Mouse (Mus musculus) stomach, postnatal 0 days (tissue): Measurements from ENCODE around the gene Cd151. TPM values are rescaled to one million over a fixed set of nuclear protein-coding genes. Genes with fewer than 3 reads are reported as not detected.

Experiments
- ATAC-seq: fragments of 200-750 bp; cut with Nextera tagmentation; 2 replicates; pipeline ENCODE4 v1.8.0; 2017; ENCODE audit not compliant: low FRiP score, low TSS enrichment
- DNase-seq: peaks from one replicate; pipeline ENCODE4 v3.0.0-alpha.2; 2016; ENCODE audit warnings: low spot score
- H3K27ac ChIP-seq: fragments of 300-500 bp; sonication (generic); replicated peaks from 2 replicates; pipeline ENCODE4 v1.5.1; 2014; ENCODE audit warnings: mild to moderate bottlenecking, control low read depth
- H3K27me3 ChIP-seq: fragments of 300-500 bp; sonication (generic); 2 replicates; pipeline ENCODE4 v1.6.1; 2014; ENCODE audit warnings: low read length; ENCODE audit not compliant: control insufficient read depth, insufficient read depth
- H3K36me3 ChIP-seq: fragments of 300-500 bp; sonication (generic); 2 replicates; pipeline ENCODE4 v1.6.1; 2014; ENCODE audit warnings: low read length, mixed read lengths; ENCODE audit not compliant: control insufficient read depth, insufficient read depth
- H3K4me1 ChIP-seq: fragments of 300-500 bp; sonication (generic); replicated peaks from 2 replicates; pipeline ENCODE4 v1.6.1; 2014; ENCODE audit warnings: antibody characterized with exemption; ENCODE audit not compliant: control insufficient read depth, insufficient read depth
- H3K4me2 ChIP-seq: fragments of 300-500 bp; sonication (generic); replicated peaks from 2 replicates; pipeline ENCODE4 v1.6.1; 2014; ENCODE audit warnings: low read depth, mild to moderate bottlenecking, control low read depth, moderate library complexity
- H3K4me3 ChIP-seq: fragments of 300-500 bp; sonication (generic); 2 replicates; pipeline ENCODE4 v1.5.1; 2014; ENCODE audit warnings: low read depth, low read length, control low read depth
- H3K9ac ChIP-seq: fragments of 300-500 bp; sonication (generic); 2 replicates; pipeline ENCODE4 v1.6.1; 2014; ENCODE audit warnings: mild to moderate bottlenecking, low read length, control low read depth, mixed read lengths
- H3K9me3 ChIP-seq: fragments of 300-500 bp; sonication (generic); 2 replicates; pipeline ENCODE4 v1.6.1; 2016; ENCODE audit warnings: low read length; ENCODE audit not compliant: control insufficient read depth
- CTCF ChIP-seq: IDR thresholded peaks from 2 replicates; pipeline ENCODE4 v1.5.1; 2016; ENCODE audit warnings: antibody characterized with exemption, low read depth, mild to moderate bottlenecking, moderate library complexity
- EP300 ChIP-seq: optimal IDR thresholded peaks from 2 replicates; pipeline ENCODE3; 2016; ENCODE audit warnings: antibody characterized with exemption
- WGBS: fragments of 180-500 bp; shearing (Covaris S2); extraction: QIAGEN DNeasy Blood & Tissue Kit; methylation state at CpG from one replicate; pipeline ENCODE4 v1.1.7; 2014; 5-methylcytosine and 5-hydroxymethylcytosine counted together
- polyA plus RNA-seq: library from polyadenylated mRNA; unstranded; fragments of >200 nt; fragmentation: Nextera tagmentation; extraction: Ambion mirVana; gene quantifications from 2 replicates; pipeline ENCODE4 v1.2.1, GENCODE M21; 2015

Cd151 gene
- polyA plus RNA-seq, 1 experiment from 2014 or later = 22.6 TPM

DNA sequence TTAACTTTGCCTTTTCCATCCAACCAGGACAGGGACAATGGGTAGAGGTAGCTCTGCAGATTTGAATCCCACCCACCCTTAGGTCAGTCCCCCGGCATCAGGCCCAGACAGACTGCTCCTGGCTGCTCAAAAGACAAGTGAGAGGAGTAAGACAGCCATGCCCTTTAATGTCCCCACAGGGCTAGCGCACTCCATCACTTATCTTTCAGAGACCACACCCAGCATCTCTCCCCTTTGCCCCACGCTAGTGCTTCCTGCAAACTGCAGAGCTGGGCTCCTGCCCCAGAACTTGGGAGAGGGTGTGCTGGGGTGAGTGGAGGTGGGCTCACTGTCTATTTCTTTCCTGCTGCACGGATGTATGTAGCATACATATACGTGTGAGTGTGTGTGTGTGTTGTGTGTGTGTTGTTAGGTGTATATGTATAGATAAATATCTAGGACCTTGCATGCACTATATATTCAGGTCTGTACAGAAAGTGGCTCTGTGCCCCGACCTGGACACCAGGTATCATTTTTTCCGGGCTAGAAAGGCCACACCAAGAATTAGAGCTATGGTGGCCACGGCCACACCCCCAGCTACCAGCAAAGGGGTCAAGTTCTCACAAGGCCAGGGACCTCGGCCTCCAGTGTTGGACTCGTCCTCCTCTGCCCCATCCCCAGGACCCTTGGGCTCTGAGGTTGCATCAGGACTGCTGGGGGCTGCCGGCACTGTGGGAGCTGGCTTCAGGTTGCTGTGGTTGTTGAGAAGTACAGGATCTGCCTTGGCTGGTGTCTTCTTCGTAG, 40.1 kb upstream of the Cd151 start:
- Histone ChIP-seq H3K36me3 (peaks cover 7% of the 10 kb centered on the region; the same call in 1 of the 2 replicates), H3K4me2 (no peak overlapping the region), H3K9me3 (no peaks in the 10 kb centered on the region), H3K4me3 (no peak overlapping the region), H3K9ac (no peak overlapping the region), H3K27ac (no peak overlapping the region), H3K27me3 (no peaks in the 10 kb centered on the region), H3K4me1 (no peaks in the 10 kb centered on the region; the same call in 1 of the 2 replicates)
- DNase-seq = no peak
- 76% methylated on average over 12 of the region's 12 CpGs for WGBS
- TF ChIP-seq CTCF (no peak), EP300 (no peak)
- ATAC-seq = no peak

DNA sequence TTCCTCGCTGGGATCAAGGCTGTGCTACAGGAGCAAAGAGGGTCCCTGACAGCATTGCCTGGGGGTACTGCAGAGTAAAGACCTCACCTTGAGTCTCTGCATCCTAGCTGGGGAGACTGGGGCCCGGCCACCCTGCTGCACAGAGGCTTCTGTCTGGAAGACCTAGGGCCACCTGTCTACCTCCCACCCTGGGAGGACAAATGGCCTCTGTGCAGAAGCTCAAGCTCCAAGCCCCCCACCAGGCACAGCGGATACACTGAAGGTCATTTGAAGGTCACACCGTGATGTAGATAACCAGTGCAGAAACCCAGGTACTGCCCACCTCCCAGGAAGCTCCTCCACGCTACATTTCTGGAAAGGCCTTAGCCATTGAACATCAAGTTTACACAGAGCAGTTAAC, 38.5 kb upstream of the Cd151 start:
- Histone ChIP-seq H3K9ac (no peak overlapping the region), H3K4me1 (no peaks in the 10 kb centered on the region; the same call in 1 of the 2 replicates), H3K27me3 (no peaks in the 10 kb centered on the region), H3K36me3 (peaks cover 11% of the 10 kb centered on the region; the same call in 1 of the 2 replicates), H3K4me2 (no peak overlapping the region), H3K9me3 (no peaks in the 10 kb centered on the region), H3K27ac (no peak overlapping the region), H3K4me3 (no peak overlapping the region)
- TF ChIP-seq CTCF = no peak
- TF ChIP-seq EP300 = no peak
- 45% methylated on average over 5 of the region's 5 CpGs for WGBS
- ATAC-seq (no peak), DNase-seq (no peak)

DNA sequence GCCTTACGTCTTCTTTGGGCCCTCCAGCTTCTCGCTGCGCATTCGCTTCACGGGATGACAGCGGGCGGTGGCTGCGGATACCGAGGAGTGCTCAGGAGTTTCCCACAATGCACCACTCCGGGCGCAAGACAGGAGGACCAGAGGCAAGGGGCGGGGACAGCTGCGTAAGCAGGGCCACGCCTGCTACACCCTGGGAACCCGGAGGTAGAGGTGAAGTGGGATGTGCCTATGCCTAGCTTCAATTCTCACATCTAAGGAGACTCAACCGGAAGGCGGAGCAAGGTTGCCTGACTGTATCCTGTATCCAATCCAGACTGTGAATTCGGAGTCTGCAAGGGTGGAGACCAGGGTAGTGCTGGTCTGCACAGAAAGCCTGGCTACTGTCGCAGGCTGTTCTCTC, 37.9 kb upstream of the Cd151 start, which contains the start of gene Cend1:
Cend1 (minus strand) TSS at position 182 of the 400 bp plus-strand sequence.
- Histone ChIP-seq H3K27me3 (no peaks in the 10 kb centered on the region), H3K4me2 (peak within 1 kb of the TSS; percentile 23; the same call in 1 of the 2 replicates), H3K27ac (no peak within 1 kb of the TSS), H3K4me3 (no peak within 1 kb of the TSS), H3K9me3 (no peaks in the 10 kb centered on the region), H3K4me1 (no peaks in the 10 kb centered on the region; the same call in 1 of the 2 replicates), H3K9ac (no peak within 1 kb of the TSS), H3K36me3 (peaks cover 11% of the 10 kb centered on the region; the same call in 1 of the 2 replicates)
- peak; percentile 74 for ATAC-seq
- WGBS = 4% methylated on average over 19 of the region's 19 CpGs
- DNase-seq = peak; percentile 75
- TF ChIP-seq CTCF = no peak
- TF ChIP-seq EP300 = no peak

DNA sequence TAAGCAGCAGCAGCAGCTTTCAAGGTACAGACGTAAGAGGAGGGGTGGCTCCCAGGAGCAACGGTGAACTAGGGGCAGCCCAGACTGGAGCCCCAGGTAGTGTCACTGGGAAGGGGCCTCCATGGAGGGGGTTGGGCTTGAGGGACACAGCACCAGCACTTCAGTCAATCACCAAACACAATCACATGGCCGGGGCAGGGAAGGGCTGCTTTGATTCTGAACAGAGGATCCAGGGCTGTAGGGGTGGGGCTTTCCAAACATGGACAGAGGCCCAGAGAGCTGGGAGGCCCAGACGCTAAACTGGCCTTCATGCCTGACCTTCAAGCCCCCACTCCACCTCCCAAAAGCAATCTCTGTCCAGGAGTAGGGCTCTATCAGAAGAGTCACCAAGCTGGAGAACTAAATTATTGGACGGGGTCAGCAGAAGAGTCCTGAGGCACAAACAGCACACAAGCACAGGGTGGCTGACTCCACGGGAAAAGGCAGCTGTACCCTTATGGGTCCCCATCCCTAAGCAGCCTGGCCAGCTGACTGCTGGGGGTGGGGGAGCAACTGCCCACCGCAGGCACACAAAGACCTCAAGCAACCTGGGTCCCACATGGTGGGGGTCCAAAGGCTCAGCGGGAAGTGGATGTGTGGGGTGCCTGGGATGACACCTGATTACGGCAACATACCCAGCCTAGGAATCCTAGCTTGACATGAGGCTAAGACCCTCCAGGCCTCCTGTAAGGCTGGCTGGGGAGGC, 37.2 kb upstream of the Cd151 start:
- Histone ChIP-seq H3K4me2 (no peak overlapping the region), H3K4me3 (no peak overlapping the region), H3K27ac (no peak overlapping the region), H3K9me3 (no peaks in the 10 kb centered on the region), H3K9ac (no peak overlapping the region), H3K4me1 (no peaks in the 10 kb centered on the region; the same call in 1 of the 2 replicates), H3K27me3 (no peaks in the 10 kb centered on the region), H3K36me3 (peaks cover 11% of the 10 kb centered on the region; the same call in 1 of the 2 replicates)
- DNase-seq (no peak), ATAC-seq (no peak)
- WGBS = 57% methylated on average over 9 of the region's 9 CpGs
- TF ChIP-seq CTCF (no peak), EP300 (no peak)

DNA sequence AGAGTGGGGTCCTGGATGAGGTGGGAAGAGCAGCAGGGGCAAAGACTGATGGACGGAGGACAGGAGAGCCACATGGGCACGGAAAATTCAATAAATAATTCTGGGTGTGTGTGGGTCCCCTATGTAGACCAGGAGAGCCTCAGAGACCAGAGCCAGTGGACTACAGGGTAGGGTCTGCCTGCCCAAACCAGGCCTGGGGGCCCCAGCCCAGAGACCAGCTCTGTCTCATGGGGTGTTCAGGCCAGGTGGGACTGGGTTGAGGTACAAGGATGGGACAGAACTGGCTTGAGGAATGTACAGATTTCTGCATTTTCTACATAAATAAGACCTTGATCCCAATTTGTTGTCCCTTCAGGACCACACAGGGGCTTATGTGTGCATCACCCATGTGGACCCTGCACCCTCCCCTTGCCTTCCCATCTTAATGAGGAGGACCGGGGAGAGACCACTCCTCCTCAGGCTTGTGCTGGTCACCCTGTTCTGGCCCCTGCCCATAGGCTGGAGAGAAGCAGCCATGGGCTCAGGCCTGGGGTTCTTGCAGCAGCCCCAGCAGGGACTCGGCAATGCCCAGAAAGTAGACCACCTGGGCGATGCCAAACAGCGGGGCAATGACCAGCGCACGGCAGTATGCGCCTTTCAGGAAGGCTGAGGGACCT, 36.5 kb upstream of the Cd151 start:
- Histone ChIP-seq H3K36me3 (peaks cover 11% of the 10 kb centered on the region; the same call in 1 of the 2 replicates), H3K27me3 (no peaks in the 10 kb centered on the region), H3K4me1 (peaks cover 1% of the 10 kb centered on the region; the same call in 1 of the 2 replicates), H3K27ac (no peak overlapping the region), H3K4me3 (no peak overlapping the region), H3K4me2 (no peak overlapping the region), H3K9me3 (no peaks in the 10 kb centered on the region), H3K9ac (no peak overlapping the region)
- ATAC-seq = no peak
- no peak for TF ChIP-seq CTCF
- TF ChIP-seq EP300 = no peak
- WGBS = 94% methylated on average over 9 of the region's 9 CpGs
- no peak for DNase-seq
